Mouse (Mus musculus) forebrain, postnatal 0 days (tissue): ENCODE results near the gene Ahnak. TPM values are rescaled to one million over a fixed set of nuclear protein-coding genes. Genes with fewer than 3 reads are reported as not detected.

ENCODE experiments used
- ATAC-seq: fragments of 200-750 bp; cut with Nextera tagmentation; 2 replicates; pipeline ENCODE4 v1.8.0; 2017; ENCODE audit warnings: mild to moderate bottlenecking, moderate library complexity
- DNase-seq: peaks from one replicate; pipeline ENCODE4 v3.0.0-alpha.2; 2015
- H3K27ac ChIP-seq: fragments of 300-500 bp; sonication (generic); 2 replicates; pipeline ENCODE4 v1.5.1; 2014; ENCODE audit warnings: low read depth, mild to moderate bottlenecking, antibody characterized with exemption, low read length, moderate library complexity, mixed read lengths
- H3K27me3 ChIP-seq: fragments of 300-500 bp; sonication (generic); 2 replicates; pipeline ENCODE4 v1.6.1; 2014; ENCODE audit warnings: mild to moderate bottlenecking, low read length, mixed read lengths; ENCODE audit not compliant: insufficient read depth
- H3K36me3 ChIP-seq: fragments of 300-500 bp; sonication (generic); 2 replicates; pipeline ENCODE4 v1.6.1; 2014; ENCODE audit warnings: mild to moderate bottlenecking, moderate library complexity; ENCODE audit not compliant: insufficient read depth
- H3K4me1 ChIP-seq: fragments of 300-500 bp; sonication (generic); 2 replicates; pipeline ENCODE4 v1.6.1; 2014; ENCODE audit warnings: antibody characterized with exemption; ENCODE audit not compliant: insufficient read depth
- H3K4me2 ChIP-seq: fragments of 300-500 bp; sonication (generic); 2 replicates; pipeline ENCODE4 v1.6.1; 2014; ENCODE audit warnings: low read depth, mild to moderate bottlenecking, moderate library complexity
- H3K4me3 ChIP-seq: fragments of 300-500 bp; sonication (generic); 2 replicates; pipeline ENCODE4 v1.5.1; 2014; ENCODE audit warnings: low read depth, low read length, mixed read lengths
- H3K9ac ChIP-seq: fragments of 300-500 bp; sonication (generic); 2 replicates; pipeline ENCODE4 v1.6.1; 2014; ENCODE audit warnings: mild to moderate bottlenecking
- H3K9me3 ChIP-seq: fragments of 300-500 bp; sonication (generic); 2 replicates; pipeline ENCODE4 v1.6.1; 2016; ENCODE audit warnings: low read length
- CTCF ChIP-seq: sonication (generic); IDR thresholded peaks from 2 replicates; pipeline ENCODE4 v1.5.1; 2016; ENCODE audit warnings: antibody characterized with exemption, control low read depth, low read depth
- WGBS: fragments of 180-500 bp; shearing (Covaris S2); extraction: QIAGEN DNeasy Blood & Tissue Kit; methylation state at CpG from one replicate; pipeline ENCODE4 v1.1.7; 2014; 5-methylcytosine and 5-hydroxymethylcytosine counted together
- polyA plus RNA-seq: library from polyadenylated mRNA; unstranded; fragments of >200 nt; fragmentation: Nextera tagmentation; extraction: Ambion mirVana; gene quantifications from 2 replicates; pipeline ENCODE4 v1.2.1, GENCODE M21; 2015
- total RNA-seq: library from RNA; depleted of rRNA; stranded (reverse); fragments of >200 nt; gene quantifications from 2 replicates; pipeline ENCODE4 v1.2.3, GENCODE M21; 2014

Gene Ahnak
- total and polyA plus RNA-seq, 2 experiments from 2014 or later = 3.2 to 17.9 TPM

GRCm38 (mm10) chr19:8982303-8983149 lies 6.6 kb upstream of the Ahnak start:
- Histone ChIP-seq H3K27me3 (no peaks in the 10 kb centered on the region), H3K9ac (no peak overlapping the region), H3K4me2 (no peak overlapping the region), H3K27ac (no peak overlapping the region), H3K9me3 (no peaks in the 10 kb centered on the region), H3K4me3 (no peak overlapping the region), H3K4me1 (peaks cover 11% of the 10 kb centered on the region), H3K36me3 (peaks cover 33% of the 10 kb centered on the region)
- no peak for TF ChIP-seq CTCF
- no peak for DNase-seq
- ATAC-seq = no peak
- WGBS = 55% methylated on average over 5 of the region's 5 CpGs

- Histone ChIP-seq H3K36me3 (peaks cover 26% of the 10 kb centered on the region), H3K4me3 (no peak overlapping the region), H3K27ac (no peak overlapping the region), H3K4me2 (no peak overlapping the region), H3K9ac (no peak overlapping the region), H3K9me3 (no peaks in the 10 kb centered on the region), H3K4me1 (peaks cover 11% of the 10 kb centered on the region), H3K27me3 (no peaks in the 10 kb centered on the region)
- DNase-seq (no peak), ATAC-seq (no peak)
- WGBS = 54% methylated on average over 4 of the region's 4 CpGs
- TF ChIP-seq CTCF = no peak
Observed at GRCm38 (mm10) chr19:8983150-8983650, 5.9 kb upstream of the Ahnak start.

- 2% methylated on average over 7 of the region's 7 CpGs for WGBS
- peak; percentile 90 for ATAC-seq
- Histone ChIP-seq H3K36me3 (peaks cover 14% of the 10 kb centered on the region), H3K27ac (no peak overlapping the region), H3K9me3 (no peaks in the 10 kb centered on the region), H3K9ac (0 out of 2 replicates have a peak overlapping the region, but pooled peaks have one; percentile 2), H3K4me1 (peaks cover 14% of the 10 kb centered on the region), H3K27me3 (peaks cover 4% of the 10 kb centered on the region), H3K4me3 (no peak overlapping the region), H3K4me2 (no peak overlapping the region; the same call in 1 of the 2 replicates)
- no peak for TF ChIP-seq CTCF
- peak; percentile 89 for DNase-seq
Observed at GRCm38 (mm10) chr19:8984255-8984868, 4.7 kb upstream of the Ahnak start.

DNA sequence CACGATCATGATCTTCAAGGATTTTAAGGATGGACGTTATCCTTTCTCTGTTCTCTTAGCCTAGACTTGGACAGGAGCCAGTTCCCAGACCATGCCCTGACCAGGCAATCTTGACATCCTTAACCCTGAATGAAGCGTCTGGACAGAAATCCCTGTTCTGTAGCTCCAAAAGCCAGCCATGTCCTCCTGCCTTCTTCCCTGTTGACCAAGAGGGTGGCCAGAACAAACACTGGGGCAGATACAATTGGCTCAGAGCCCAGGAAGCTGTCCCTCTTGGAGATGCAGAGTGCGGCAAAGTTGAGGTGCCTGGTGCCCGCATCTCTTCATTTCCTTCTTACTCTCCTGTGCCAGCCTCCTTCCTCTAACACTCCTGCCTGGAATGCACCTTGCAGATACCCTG lies 3.2 kb upstream of the Ahnak start:
- no peak overlapping the region for H3K27ac ChIP-seq
- DNase-seq (no peak), ATAC-seq (no peak)
- H3K9me3 ChIP-seq = no peaks in the 10 kb centered on the region
- H3K9ac ChIP-seq = no peak overlapping the region
- H3K4me2 ChIP-seq = no peak overlapping the region
- no peaks in the 10 kb centered on the region for H3K36me3 ChIP-seq
- peaks cover 15% of the 10 kb centered on the region for H3K27me3 ChIP-seq
- no peak overlapping the region for H3K4me3 ChIP-seq
- WGBS = 50% methylated on average over 5 of the region's 5 CpGs
- H3K4me1 ChIP-seq = peaks cover 24% of the 10 kb centered on the region
- no peak for TF ChIP-seq CTCF

DNA sequence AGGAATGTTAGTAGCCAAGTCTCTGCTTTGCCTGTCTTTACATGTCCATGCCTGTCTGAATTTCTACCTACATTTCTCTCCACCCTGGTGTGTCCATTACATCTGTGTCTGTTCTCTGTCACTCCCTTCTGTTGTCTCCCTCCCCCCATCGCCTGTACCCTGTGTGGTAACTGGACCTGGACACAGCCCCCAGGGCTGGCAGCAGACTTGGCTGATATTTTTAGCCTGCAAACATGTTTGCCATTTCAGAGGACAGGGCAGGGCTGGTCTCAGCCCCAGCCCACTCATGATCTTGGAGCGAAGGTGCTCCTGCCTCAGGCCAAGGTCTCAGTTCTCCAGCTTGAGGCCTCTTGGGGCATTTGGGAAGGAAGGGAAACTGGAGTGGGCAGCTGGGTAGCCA lies 1.3 kb upstream of the Ahnak start:
- DNase-seq = no peak
- H3K4me1 ChIP-seq = peaks cover 24% of the 10 kb centered on the region
- no peaks in the 10 kb centered on the region for H3K9me3 ChIP-seq
- no peak overlapping the region for H3K27ac ChIP-seq
- 59% methylated on average over 2 of the region's 2 CpGs for WGBS
- no peak overlapping the region for H3K9ac ChIP-seq
- no peaks in the 10 kb centered on the region for H3K36me3 ChIP-seq
- no peak for ATAC-seq
- TF ChIP-seq CTCF = no peak
- H3K4me3 ChIP-seq = no peak overlapping the region
- peaks cover 15% of the 10 kb centered on the region for H3K27me3 ChIP-seq
- H3K4me2 ChIP-seq = no peak overlapping the region

GRCm38 (mm10) chr19:8988346-8989065 lies 578 bp upstream of the Ahnak start:
- 30% methylated on average over 15 of the region's 15 CpGs for WGBS
- Histone ChIP-seq H3K4me3 (peak overlapping the region; percentile 41), H3K4me2 (peak overlapping the region; percentile 69), H3K36me3 (no peaks in the 10 kb centered on the region), H3K4me1 (peaks cover 24% of the 10 kb centered on the region), H3K9me3 (no peaks in the 10 kb centered on the region), H3K27ac (no peak overlapping the region), H3K9ac (0 out of 2 replicates have a peak overlapping the region, but pooled peaks have one; percentile 35), H3K27me3 (peaks cover 15% of the 10 kb centered on the region)
- DNase-seq (no peak), ATAC-seq (no peak)
- no peak for TF ChIP-seq CTCF
